Comparison of ENCODE assay signal across 9 mouse cellular contexts in the genomic region with DNA sequence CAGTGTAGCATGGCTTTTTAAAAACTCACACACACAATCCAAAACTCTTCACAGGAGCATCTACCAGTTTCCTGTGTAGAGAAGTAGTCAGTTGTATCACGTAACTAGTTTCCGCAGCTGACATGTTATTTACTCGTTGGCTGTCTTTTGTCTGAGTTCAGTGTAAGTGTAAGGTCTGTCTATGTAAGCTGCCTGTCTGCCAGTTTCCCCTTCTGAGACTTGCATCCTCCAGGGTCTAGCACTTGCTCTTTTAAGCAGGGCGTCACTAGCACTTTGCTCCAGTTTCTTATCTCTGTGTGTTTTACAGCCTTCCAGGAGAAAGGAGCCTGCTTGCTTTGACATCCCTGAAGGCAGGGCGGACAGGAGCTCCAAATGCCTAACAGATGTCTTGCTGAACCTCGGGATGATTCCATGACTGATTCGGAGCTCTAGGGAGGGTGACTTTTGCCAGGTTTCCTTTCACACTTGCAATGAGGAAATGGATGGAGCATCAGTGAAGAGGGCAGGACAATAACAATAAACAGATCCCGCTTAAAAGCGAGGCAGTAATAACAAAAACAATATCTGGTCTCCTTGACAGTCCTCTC.
DNase-seq lines count a peak whose midpoint lies in the region; ATAC-seq lines count a peak whose summit lies in the region.
"Had no signal": no experiment of that assay in that cellular context is flagged by ENCODE, and none has a peak within 500 bp of the region (broad histone marks: within the 10 kb centered on the region; RNA-seq: fewer than 3 reads in every experiment).

No protein-coding gene starts in this region.

- intact Hi-C loops in left cerebral cortex, postnatal 4 days (cut with DNase I) = no loop called here

- no peak overlapping the region for H3K4me3 ChIP-seq in intestine, embryonic 16.5 days (ENCODE audit: low read length)
- no peak overlapping the region for H3K4me3 ChIP-seq in midbrain, embryonic 13.5 days (replicated peaks)
- H3K4me3 ChIP-seq in hindbrain, embryonic 16.5 days (ENCODE audit: low read length) = no peak overlapping the region
- H3K4me3 ChIP-seq: neural tube, embryonic 12.5 days had no signal

- H3K9ac ChIP-seq in intestine, embryonic 16.5 days (ENCODE audit: low read depth, low read length) = no peak overlapping the region
- no peak overlapping the region for H3K9ac ChIP-seq in midbrain, embryonic 13.5 days (replicated peaks)
- H3K9ac ChIP-seq in hindbrain, embryonic 16.5 days (ENCODE audit: low read depth, low read length) = no peak overlapping the region
- H3K9ac ChIP-seq: neural tube, embryonic 12.5 days had no signal

- peak; percentile 5 for DNase-seq in adrenal gland, postnatal 10 days
- DNase-seq in adrenal gland, adult 18-20 months (ENCODE audit: low spot score in 2 of 2) = no peak
- DNase-seq in urinary bladder, adult 18-20 months (ENCODE audit: low spot score in 2 of 2) = peak; percentile 1 to 35
- DNase-seq in urinary bladder, adult 2 months (ENCODE audit: low spot score) = no peak
- DNase-seq in left cerebral cortex, postnatal 4 days = no peak

- ATAC-seq in intestine, embryonic 16.5 days = 0 out of 2 replicates have a peak, but pooled peaks have one; percentile 28
- no peak for ATAC-seq in midbrain, embryonic 13.5 days
- no peak for ATAC-seq in hindbrain, embryonic 16.5 days

- peaks cover 7% of the 10 kb centered on the region; the same call in 1 of the 2 replicates for H3K4me1 ChIP-seq in intestine, embryonic 16.5 days (ENCODE audit: control insufficient read depth, insufficient read depth, low read length)
- H3K4me1 ChIP-seq in midbrain, embryonic 13.5 days (replicated peaks) = no peaks in the 10 kb centered on the region
- no peaks in the 10 kb centered on the region for H3K4me1 ChIP-seq in hindbrain, embryonic 16.5 days (ENCODE audit: control insufficient read depth, insufficient read depth, low read depth, low read length)
- H3K4me1 ChIP-seq: neural tube, embryonic 12.5 days had no signal

- no peak overlapping the region for H3K4me2 ChIP-seq in intestine, embryonic 16.5 days (ENCODE audit: low read depth, low read length)
- no peak overlapping the region for H3K4me2 ChIP-seq in midbrain, embryonic 13.5 days (replicated peaks)
- H3K4me2 ChIP-seq in hindbrain, embryonic 16.5 days (ENCODE audit: low read length) = no peak overlapping the region
- H3K4me2 ChIP-seq: neural tube, embryonic 12.5 days had no signal

- H3K9me3 ChIP-seq in intestine, embryonic 16.5 days (ENCODE audit: control insufficient read depth, low read length) = no peaks in the 10 kb centered on the region
- H3K9me3 ChIP-seq in midbrain, embryonic 13.5 days = no peaks in the 10 kb centered on the region
- H3K9me3 ChIP-seq in hindbrain, embryonic 16.5 days (ENCODE audit: control insufficient read depth, low read length) = no peaks in the 10 kb centered on the region
- H3K9me3 ChIP-seq: neural tube, embryonic 12.5 days had no signal

- WGBS in intestine, embryonic 16.5 days = 25% methylated on average over 9 of the region's 9 CpGs
- WGBS in midbrain, embryonic 13.5 days = 77% methylated on average over 9 of the region's 9 CpGs
- 71% methylated on average over 9 of the region's 9 CpGs for WGBS in hindbrain, embryonic 16.5 days

- H3K27ac ChIP-seq in intestine, embryonic 16.5 days (ENCODE audit: low read length) = no peak overlapping the region
- H3K27ac ChIP-seq in midbrain, embryonic 13.5 days = no peak overlapping the region
- no peak overlapping the region for H3K27ac ChIP-seq in hindbrain, embryonic 16.5 days (ENCODE audit: low read depth, low read length)
- H3K27ac ChIP-seq: neural tube, embryonic 12.5 days had no signal

- H3K27me3 ChIP-seq in intestine, embryonic 16.5 days (replicated peaks; ENCODE audit: control insufficient read depth, insufficient read depth, low read length) = no peaks in the 10 kb centered on the region
- no peaks in the 10 kb centered on the region for H3K27me3 ChIP-seq in midbrain, embryonic 13.5 days
- no peaks in the 10 kb centered on the region for H3K27me3 ChIP-seq in hindbrain, embryonic 16.5 days (replicated peaks; ENCODE audit: control insufficient read depth, insufficient read depth, low read length)
- H3K27me3 ChIP-seq: neural tube, embryonic 12.5 days had no signal

- no peaks in the 10 kb centered on the region for H3K36me3 ChIP-seq in intestine, embryonic 16.5 days (ENCODE audit: control insufficient read depth, insufficient read depth, low read length)
- no peaks in the 10 kb centered on the region for H3K36me3 ChIP-seq in midbrain, embryonic 13.5 days
- no peaks in the 10 kb centered on the region for H3K36me3 ChIP-seq in hindbrain, embryonic 16.5 days (ENCODE audit: control insufficient read depth, insufficient read depth, low read length)
- H3K36me3 ChIP-seq: neural tube, embryonic 12.5 days had no signal

Comparison
In these comparisons a context has a peak if more than half of its experiments do, and no peak if none do; other contexts are left out.
1. DNase-seq: peak in adrenal gland, postnatal 10 days (single experiment) and urinary bladder, adult 18-20 months (2 of 2); none in adrenal gland, adult 18-20 months (0 of 2), urinary bladder, adult 2 months (single experiment) and left cerebral cortex, postnatal 4 days (single experiment).